Mouse (Mus musculus): ENCODE data around the gene Reps1. TPM values are rescaled to one million over a fixed set of nuclear protein-coding genes. Genes with fewer than 3 reads are reported as not detected.

Gene Reps1
- polyA plus RNA-seq, 1 experiment = 33.7 TPM

DNA sequence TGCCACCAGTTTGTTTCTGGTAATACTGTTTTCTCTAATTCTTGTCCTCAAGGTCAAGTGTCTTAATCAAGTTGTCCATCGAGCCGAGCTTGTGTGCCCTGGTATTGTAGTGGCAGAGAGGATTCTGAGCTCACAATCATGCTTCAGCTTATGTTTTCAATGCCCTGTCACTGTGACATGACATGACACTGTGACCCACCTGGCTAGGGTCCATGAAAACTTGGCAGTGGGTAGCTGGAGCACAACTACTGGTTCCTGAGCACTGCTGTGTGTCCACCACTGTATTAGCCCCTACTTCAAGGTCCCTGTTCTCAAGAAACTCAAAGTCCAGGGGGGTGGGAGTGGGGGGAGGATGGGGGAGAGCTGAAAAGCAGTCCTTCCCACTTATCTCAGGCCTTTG is 85.7 kb downstream of the Reps1 start:
- no peak for TF ChIP-seq REST (IDR thresholded peaks at IDR 0.05; ENCODE audit: insufficient read depth, insufficient read length)
- no peak for TF ChIP-seq SRF (IDR thresholded peaks at IDR 0.05; ENCODE audit: control insufficient read depth, insufficient read length, low read depth)
- TF ChIP-seq MYOG (IDR thresholded peaks at IDR 0.05; ENCODE audit: control insufficient read depth in 1 of 3, insufficient read depth in 1 of 3, insufficient read length in 2 of 3, low read depth in 2 of 3) = no peak
- TF ChIP-seq POLR2AphosphoS2 (IDR thresholded peaks at IDR 0.05; ENCODE audit: insufficient read length, low read depth) = no peak
- TF ChIP-seq CEBPB (IDR thresholded peaks at IDR 0.05; ENCODE audit: insufficient read depth, poor library complexity, severe bottlenecking) = no peak
- TF ChIP-seq TCF3 (IDR thresholded peaks at IDR 0.05; ENCODE audit: insufficient read length, low read depth) = no peak
- TF ChIP-seq E2F4 (IDR thresholded peaks at IDR 0.05; ENCODE audit: insufficient read depth) = no peak
- no peak for TF ChIP-seq TCF12 (IDR thresholded peaks at IDR 0.05; ENCODE audit: insufficient read depth, poor library complexity, severe bottlenecking)
- TF ChIP-seq POLR2A (IDR thresholded peaks at IDR 0.05; ENCODE audit: insufficient read length, low read depth) = no peak
- no peak for TF ChIP-seq MYOD1 (IDR thresholded peaks at IDR 0.05; ENCODE audit: control insufficient read depth in 1 of 3, insufficient read length in 2 of 3, low read depth in 2 of 3)
- H3K4me3 ChIP-seq = no peak overlapping the region
- H3K27me3 ChIP-seq (ENCODE audit: control insufficient read depth, insufficient read depth, insufficient read length) = no peaks in the 10 kb centered on the region
- no peak overlapping the region for H3K4me2 ChIP-seq (ENCODE audit: low read depth)
- H3K36me3 ChIP-seq (ENCODE audit: control insufficient read depth, insufficient read depth) = no peaks in the 10 kb centered on the region
- no peaks in the 10 kb centered on the region for H3K79me2 ChIP-seq (ENCODE audit: control insufficient read depth, insufficient read depth)
- no peak overlapping the region for H3ac ChIP-seq (ENCODE audit: control insufficient read depth, insufficient read length)

DNA sequence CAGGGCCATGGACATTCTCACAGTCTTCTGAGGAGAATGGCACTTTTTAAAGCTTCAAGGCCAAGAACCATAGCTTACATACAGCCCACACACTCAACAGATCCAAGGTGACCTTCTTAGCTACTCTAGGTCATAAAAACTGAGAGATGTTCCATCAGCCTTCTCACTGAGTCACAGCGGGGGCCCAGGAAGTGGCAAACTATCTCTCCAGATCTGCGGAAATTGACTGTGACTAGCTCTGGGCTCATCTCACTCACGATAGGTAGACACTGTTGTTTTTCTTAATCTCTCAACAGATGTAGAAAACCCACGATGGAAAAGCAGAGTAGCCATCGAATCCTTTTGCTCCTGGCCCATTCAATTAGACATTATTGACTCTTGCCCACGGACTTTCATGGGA is 86.6 kb downstream of the Reps1 start:
- TF ChIP-seq POLR2A (IDR thresholded peaks at IDR 0.05; ENCODE audit: insufficient read length, low read depth) (no peak), POLR2AphosphoS2 (IDR thresholded peaks at IDR 0.05; ENCODE audit: insufficient read length, low read depth) (no peak), TCF3 (IDR thresholded peaks at IDR 0.05; ENCODE audit: insufficient read length, low read depth) (no peak), CEBPB (IDR thresholded peaks at IDR 0.05; ENCODE audit: insufficient read depth, poor library complexity, severe bottlenecking) (no peak), SRF (IDR thresholded peaks at IDR 0.05; ENCODE audit: control insufficient read depth, insufficient read length, low read depth) (no peak), MYOG (IDR thresholded peaks at IDR 0.05; ENCODE audit: control insufficient read depth in 1 of 3, insufficient read depth in 1 of 3, insufficient read length in 2 of 3, low read depth in 2 of 3) (no peak), REST (IDR thresholded peaks at IDR 0.05; ENCODE audit: insufficient read depth, insufficient read length) (no peak), MAX (IDR thresholded peaks at IDR 0.05; ENCODE audit: low read depth) (no peak), E2F4 (IDR thresholded peaks at IDR 0.05; ENCODE audit: insufficient read depth) (no peak), TCF12 (IDR thresholded peaks at IDR 0.05; ENCODE audit: insufficient read depth, poor library complexity, severe bottlenecking) (no peak), USF1 (IDR thresholded peaks at IDR 0.05; ENCODE audit: low read depth) (no peak), MYOD1 (IDR thresholded peaks at IDR 0.05; ENCODE audit: control insufficient read depth in 1 of 3, insufficient read length in 2 of 3, low read depth in 2 of 3) (no peak)

DNA sequence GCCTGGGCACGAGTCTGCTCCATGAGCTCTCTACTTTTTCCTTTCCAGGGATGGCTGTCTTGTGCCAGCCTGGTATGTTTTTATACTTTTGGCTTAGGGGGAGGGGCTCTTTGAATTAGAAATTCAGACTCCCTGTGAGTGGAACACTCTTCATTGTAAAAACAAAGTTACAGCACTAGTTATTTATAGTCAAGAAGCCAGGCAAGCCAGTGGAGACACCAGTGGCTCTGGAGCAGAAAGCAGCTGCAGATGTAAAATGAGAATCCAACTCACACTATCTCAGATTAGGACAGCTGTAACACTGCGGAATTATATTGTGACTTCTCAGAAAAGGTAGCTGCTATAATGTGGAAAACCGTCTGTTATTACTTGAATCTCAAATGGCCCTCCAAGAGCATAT is 91.6 kb downstream of the Reps1 start:
- H3K79me2 ChIP-seq (ENCODE audit: control insufficient read depth, insufficient read depth) = no peaks in the 10 kb centered on the region
- TF ChIP-seq POLR2AphosphoS2 (IDR thresholded peaks at IDR 0.05; ENCODE audit: insufficient read length, low read depth) (no peak), MAX (IDR thresholded peaks at IDR 0.05; ENCODE audit: low read depth) (no peak), MYOD1 (IDR thresholded peaks at IDR 0.05; ENCODE audit: control insufficient read depth in 1 of 3, insufficient read length in 2 of 3, low read depth in 2 of 3) (peak; percentile 62 to 70 (median 62)), TCF3 (IDR thresholded peaks at IDR 0.05; ENCODE audit: insufficient read length, low read depth) (no peak), SRF (IDR thresholded peaks at IDR 0.05; ENCODE audit: control insufficient read depth, insufficient read length, low read depth) (no peak), TCF12 (IDR thresholded peaks at IDR 0.05; ENCODE audit: insufficient read depth, poor library complexity, severe bottlenecking) (peak; percentile 51), USF1 (IDR thresholded peaks at IDR 0.05; ENCODE audit: low read depth) (no peak), CEBPB (IDR thresholded peaks at IDR 0.05; ENCODE audit: insufficient read depth, poor library complexity, severe bottlenecking) (no peak), E2F4 (IDR thresholded peaks at IDR 0.05; ENCODE audit: insufficient read depth) (no peak), POLR2A (IDR thresholded peaks at IDR 0.05; ENCODE audit: insufficient read length, low read depth) (no peak), REST (IDR thresholded peaks at IDR 0.05; ENCODE audit: insufficient read depth, insufficient read length) (no peak), MYOG (IDR thresholded peaks at IDR 0.05; ENCODE audit: control insufficient read depth in 1 of 3, insufficient read depth in 1 of 3, insufficient read length in 2 of 3, low read depth in 2 of 3) (peak in 2 of 3 experiments; percentile 40 to 95)
- peak overlapping the region; percentile 46 for H3K4me2 ChIP-seq (ENCODE audit: low read depth)
- H3K4me3 ChIP-seq = no peak overlapping the region
- H3K27me3 ChIP-seq (ENCODE audit: control insufficient read depth, insufficient read depth, insufficient read length) = no peaks in the 10 kb centered on the region
- H3ac ChIP-seq (ENCODE audit: control insufficient read depth, insufficient read length) = no peak overlapping the region
- H3K36me3 ChIP-seq (ENCODE audit: control insufficient read depth, insufficient read depth) = no peaks in the 10 kb centered on the region

More for the DNA sequence above, 86.6 kb downstream of the Reps1 start:
- no peaks in the 10 kb centered on the region for H3K27me3 ChIP-seq (ENCODE audit: control insufficient read depth, insufficient read depth, insufficient read length)
- H3ac ChIP-seq (ENCODE audit: control insufficient read depth, insufficient read length) = no peak overlapping the region
- no peaks in the 10 kb centered on the region for H3K79me2 ChIP-seq (ENCODE audit: control insufficient read depth, insufficient read depth)
- H3K36me3 ChIP-seq (ENCODE audit: control insufficient read depth, insufficient read depth) = no peaks in the 10 kb centered on the region
- no peak overlapping the region for H3K4me3 ChIP-seq
- H3K4me2 ChIP-seq (ENCODE audit: low read depth) = no peak overlapping the region

DNA sequence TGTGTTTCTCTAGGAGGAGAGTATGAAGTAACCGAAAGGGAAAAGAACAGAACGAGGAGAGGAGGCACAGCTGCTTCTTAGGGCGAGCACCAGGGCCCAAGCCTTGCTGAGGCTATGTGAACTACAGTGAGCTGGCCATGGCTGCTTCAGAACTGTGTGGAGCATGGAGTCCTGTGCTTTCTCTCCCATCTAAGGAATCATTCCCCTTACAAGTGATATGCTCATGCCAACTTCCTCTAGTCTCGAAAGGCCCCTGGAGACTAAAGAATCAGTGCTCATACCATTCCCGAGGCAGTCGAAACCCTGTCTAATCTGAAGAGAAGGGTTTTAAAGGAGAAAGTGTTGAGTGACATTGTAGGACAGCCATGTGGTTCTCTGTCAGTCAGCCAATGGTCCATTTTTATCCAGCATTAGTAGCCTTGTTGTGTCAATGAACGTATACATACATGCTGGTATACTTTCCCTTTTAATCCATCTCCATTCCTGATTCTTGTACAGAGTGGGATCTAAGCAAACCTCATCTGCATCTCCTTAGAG is 106.8 kb downstream of the Reps1 start:
- no peak overlapping the region for H3K4me3 ChIP-seq
- no peak for TF ChIP-seq MYOG (IDR thresholded peaks at IDR 0.05; ENCODE audit: control insufficient read depth in 1 of 3, insufficient read depth in 1 of 3, insufficient read length in 2 of 3, low read depth in 2 of 3)
- TF ChIP-seq TCF12 (IDR thresholded peaks at IDR 0.05; ENCODE audit: insufficient read depth, poor library complexity, severe bottlenecking) = no peak
- no peak for TF ChIP-seq USF1 (IDR thresholded peaks at IDR 0.05; ENCODE audit: low read depth)
- no peak for TF ChIP-seq MYOD1 (IDR thresholded peaks at IDR 0.05; ENCODE audit: control insufficient read depth in 1 of 3, insufficient read length in 2 of 3, low read depth in 2 of 3)
- TF ChIP-seq REST (IDR thresholded peaks at IDR 0.05; ENCODE audit: insufficient read depth, insufficient read length) = no peak
- TF ChIP-seq POLR2AphosphoS2 (IDR thresholded peaks at IDR 0.05; ENCODE audit: insufficient read length, low read depth) = no peak
- no peak for TF ChIP-seq TCF3 (IDR thresholded peaks at IDR 0.05; ENCODE audit: insufficient read length, low read depth)
- no peak for TF ChIP-seq E2F4 (IDR thresholded peaks at IDR 0.05; ENCODE audit: insufficient read depth)
- no peak for TF ChIP-seq SRF (IDR thresholded peaks at IDR 0.05; ENCODE audit: control insufficient read depth, insufficient read length, low read depth)
- TF ChIP-seq MAX (IDR thresholded peaks at IDR 0.05; ENCODE audit: low read depth) = no peak
- no peak for TF ChIP-seq POLR2A (IDR thresholded peaks at IDR 0.05; ENCODE audit: insufficient read length, low read depth)
- no peak for TF ChIP-seq CEBPB (IDR thresholded peaks at IDR 0.05; ENCODE audit: insufficient read depth, poor library complexity, severe bottlenecking)
- H3K79me2 ChIP-seq (ENCODE audit: control insufficient read depth, insufficient read depth) = no peaks in the 10 kb centered on the region
- H3K36me3 ChIP-seq (ENCODE audit: control insufficient read depth, insufficient read depth) = no peaks in the 10 kb centered on the region
- H3K4me2 ChIP-seq (ENCODE audit: low read depth) = no peak overlapping the region
- H3ac ChIP-seq (ENCODE audit: control insufficient read depth, insufficient read length) = no peak overlapping the region
- no peaks in the 10 kb centered on the region for H3K27me3 ChIP-seq (ENCODE audit: control insufficient read depth, insufficient read depth, insufficient read length)

Other genes starting within 250 kb of the Reps1 start
- gene Heca, start 107.8 kb upstream of the Reps1 start, polyA plus RNA-seq (2012; fragmentation: generic; extraction: Trizol) = 4.1 TPM
- 65.7 TPM for gene Abracl, start 32.6 kb upstream of the Reps1 start, polyA plus RNA-seq (2012; fragmentation: generic; extraction: Trizol)
- 1.1 TPM for gene Ect2l, start 155.0 kb downstream of the Reps1 start, polyA plus RNA-seq (2012; fragmentation: generic; extraction: Trizol)
- gene Ccdc28a, start 179.1 kb downstream of the Reps1 start, polyA plus RNA-seq (2012; fragmentation: generic; extraction: Trizol) = 7.3 TPM